Mouse (Mus musculus) erythroblast, embryonic 14.5 days (primary cell): Measurements from ENCODE around the gene Anln. TPM values are rescaled to one million over a fixed set of nuclear protein-coding genes. Genes with fewer than 3 reads are reported as not detected.
"Not testable (repeated sequence)": the region's sequence is repeated elsewhere in the genome, so short reads cannot be mapped to it uniquely, and the experiment has no call there.

Experiments used
- H3K27me3 ChIP-seq: 2 replicates; pipeline ENCODE4 v1.6.1; 2012; ENCODE audit warnings: inconsistent platforms; ENCODE audit not compliant: control insufficient read depth
- H3K36me3 ChIP-seq: 2 replicates; pipeline ENCODE4 v1.6.1; 2012; ENCODE audit warnings: mild to moderate bottlenecking, inconsistent platforms; ENCODE audit not compliant: control insufficient read depth
- H3K4me1 ChIP-seq: 2 replicates; pipeline ENCODE4 v1.6.1; 2012; ENCODE audit warnings: inconsistent platforms; ENCODE audit not compliant: control insufficient read depth
- H3K4me3 ChIP-seq: replicated peaks from 2 replicates; pipeline ENCODE3; 2012; ENCODE audit warnings: moderate library complexity, mild to moderate bottlenecking, inconsistent platforms
- H3K9me3 ChIP-seq: 2 replicates; pipeline ENCODE4 v1.6.1; 2012; ENCODE audit warnings: low read length, inconsistent platforms, mixed read lengths; ENCODE audit not compliant: control insufficient read depth
- GATA1 ChIP-seq: IDR thresholded peaks from 2 replicates; pipeline ENCODE4 v1.6.1; 2012; ENCODE audit warnings: low read length, inconsistent platforms, mixed read lengths
- TAL1 ChIP-seq: IDR thresholded peaks from 3 replicates; pipeline ENCODE4 v1.6.1; 2012; ENCODE audit warnings: low read length, inconsistent platforms, mixed read lengths
- polyA plus RNA-seq: library from polyadenylated mRNA; stranded (reverse); fragments of >175 nt; gene quantifications from 2 replicates; pipeline ENCODE4 v1.2.3, GENCODE M21; 2012

Anln gene
- polyA plus RNA-seq, 1 experiment = 0.87 TPM

DNA sequence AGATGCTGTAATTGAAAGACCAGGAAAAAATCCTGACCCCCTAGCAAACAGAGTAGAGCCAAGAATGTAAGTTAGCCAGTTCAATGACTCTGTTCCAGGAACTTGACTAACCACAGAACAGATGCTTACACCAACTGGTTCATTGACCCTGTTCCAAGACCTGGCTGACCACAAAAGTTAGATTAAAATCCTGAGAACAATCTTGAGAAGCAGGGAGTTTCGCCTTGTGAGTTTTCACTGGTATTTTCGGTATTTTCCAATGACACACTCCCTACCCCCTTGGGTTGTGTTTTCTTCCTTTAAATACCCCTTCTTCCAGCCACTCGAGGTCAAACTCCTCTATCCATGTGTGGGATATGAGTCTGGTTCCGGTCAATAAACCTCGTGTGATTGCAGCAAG, 79.3 kb downstream of the Anln start:
- Histone ChIP-seq H3K9me3 (peaks cover 15% of the 10 kb centered on the region), H3K27me3 (peaks cover 8% of the 10 kb centered on the region), H3K36me3 (no peaks in the 10 kb centered on the region), H3K4me1 (peaks cover 21% of the 10 kb centered on the region), H3K4me3 (no peak overlapping the region)
- no peak for TF ChIP-seq TAL1
- no peak for TF ChIP-seq GATA1

- Histone ChIP-seq H3K9me3 (peaks cover 15% of the 10 kb centered on the region), H3K4me3 (peak overlapping the region; percentile 81), H3K4me1 (peaks cover 21% of the 10 kb centered on the region)
- not testable (repeated sequence) for H3K27me3 ChIP-seq, H3K36me3 ChIP-seq
Measured at GRCm38 (mm10) chr9:22307920-22308262, 81.1 kb downstream of the Anln start.

- Histone ChIP-seq H3K36me3 (no peaks in the 10 kb centered on the region; the same call in 1 of the 2 replicates), H3K27me3 (peaks cover 8% of the 10 kb centered on the region), H3K9me3 (peaks cover 10% of the 10 kb centered on the region), H3K4me1 (peaks cover 21% of the 10 kb centered on the region), H3K4me3 (peak within 1 kb of the TSS; percentile 81)
- TF ChIP-seq TAL1 (no peak), GATA1 (no peak)
Measured at GRCm38 (mm10) chr9:22307156-22307919, 81.7 kb downstream of the Anln start, which contains the start of gene Zfp810. Gene Zfp810, minus strand, starts transcription at chr9:22307648.

DNA sequence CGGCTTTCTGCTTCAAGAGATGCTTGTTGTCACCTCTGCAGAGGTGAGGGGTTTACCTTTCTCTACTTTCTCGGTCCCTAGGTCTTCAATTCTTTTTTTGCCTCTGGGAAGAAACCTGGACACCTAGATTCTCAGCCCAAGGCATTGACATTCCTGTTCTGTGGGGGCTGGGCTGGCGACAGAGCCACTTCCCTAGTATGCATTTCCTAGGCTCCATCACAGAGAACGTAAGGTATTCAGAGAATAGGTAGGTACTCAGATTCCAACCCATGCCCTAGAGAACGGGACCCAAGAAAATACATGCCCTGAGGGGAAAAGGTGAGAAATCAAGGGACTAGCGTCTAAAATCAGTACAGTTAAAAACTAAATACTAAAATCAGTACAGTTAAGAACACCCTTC, 82.3 kb downstream of the Anln start:
- peaks cover 4% of the 10 kb centered on the region for H3K9me3 ChIP-seq
- peaks cover 21% of the 10 kb centered on the region for H3K4me1 ChIP-seq
- peaks cover 8% of the 10 kb centered on the region for H3K27me3 ChIP-seq
- peak overlapping the region; percentile 81 for H3K4me3 ChIP-seq
- TF ChIP-seq GATA1 = no peak
- no peaks in the 10 kb centered on the region; the same call in 1 of the 2 replicates for H3K36me3 ChIP-seq

DNA sequence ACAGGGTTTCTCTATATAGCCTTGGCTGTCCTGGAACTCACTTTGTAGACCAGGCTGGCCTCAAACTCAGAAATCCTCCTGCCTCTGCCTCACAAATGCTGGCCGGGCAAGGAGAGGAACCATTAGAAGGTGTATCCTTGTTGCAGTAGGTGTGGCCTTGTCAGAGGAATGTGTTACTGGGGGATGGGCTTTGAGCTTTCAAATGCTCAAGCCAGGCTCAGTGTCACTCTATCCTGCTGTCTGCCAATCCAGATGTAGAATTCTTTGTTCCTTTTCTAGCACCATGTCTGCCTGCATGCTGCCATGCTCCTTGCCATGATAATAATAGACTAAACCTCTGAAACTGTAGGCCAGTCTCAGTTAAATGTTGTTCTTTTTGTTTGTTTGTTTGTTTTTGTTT, 86.8 kb downstream of the Anln start:
- H3K4me3 ChIP-seq = no peak overlapping the region
- no peaks in the 10 kb centered on the region for H3K9me3 ChIP-seq
- H3K27me3 ChIP-seq = peaks cover 4% of the 10 kb centered on the region
- peaks cover 14% of the 10 kb centered on the region for H3K4me1 ChIP-seq
- TF ChIP-seq TAL1 (no peak), GATA1 (no peak)
- H3K36me3 ChIP-seq = peaks cover 13% of the 10 kb centered on the region

Other genes with a start within 250 kb of the Anln start
- gene Pigyl, start 232.3 kb downstream of the Anln start, polyA plus RNA-seq = 4.1 and 5.2 TPM in 2 replicates
- gene Zfp872, start 201.1 kb downstream of the Anln start, polyA plus RNA-seq = not detected in 2 replicates
- gene Zfp809, start 163.5 kb downstream of the Anln start, polyA plus RNA-seq = 0.06 TPM in 1 of 2 replicates, not detected in the other
- gene Zfp599, start 129.3 kb downstream of the Anln start, polyA plus RNA-seq = not detected in 2 replicates
- gene Zfp810, start 81.5 kb downstream of the Anln start, polyA plus RNA-seq = 0.05 and 0.07 TPM in 2 replicates
- gene 9530077C05Rik, start 22.3 kb upstream of the Anln start, polyA plus RNA-seq = 0.07 and 0.16 TPM in 2 replicates
- gene Gm17545, start 65.1 kb upstream of the Anln start, polyA plus RNA-seq = not detected in 2 replicates
- gene Rp9, start 80.6 kb upstream of the Anln start, polyA plus RNA-seq = 2.9 and 3.1 TPM in 2 replicates
- 0.03 TPM in 1 of 2 replicates, not detected in the other for gene Bbs9, start 86.5 kb upstream of the Anln start, polyA plus RNA-seq